Mouse (Mus musculus): Measurements from ENCODE around the gene Car15.

GRCm38 (mm10) chr16:17813173-17813572 lies 25.0 kb downstream of the Car15 start:
- TF ChIP-seq CTCF (IDR thresholded peaks at IDR 0.05; ENCODE audit: low read depth) (no peak), EP300 (IDR thresholded peaks at IDR 0.05; ENCODE audit: low read depth) (no peak)
